Mouse (Mus musculus) heart, adult 2 months (tissue): ENCODE results near the gene Cd164.

Experiments
- CTCF ChIP-seq: fragments of 200-600 bp; IDR thresholded peaks from 2 replicates; pipeline ENCODE4 v1.8.1; 2022; ENCODE audit warnings: antibody characterized with exemption, mild to moderate bottlenecking, moderate library complexity
- POLR2A ChIP-seq: fragments of 200-500 bp; IDR thresholded peaks from 2 replicates; pipeline ENCODE4 v1.6.1; 2011; ENCODE audit warnings: mild to moderate bottlenecking, low read depth, low read length, control low read depth; ENCODE audit not compliant: insufficient read depth

DNA sequence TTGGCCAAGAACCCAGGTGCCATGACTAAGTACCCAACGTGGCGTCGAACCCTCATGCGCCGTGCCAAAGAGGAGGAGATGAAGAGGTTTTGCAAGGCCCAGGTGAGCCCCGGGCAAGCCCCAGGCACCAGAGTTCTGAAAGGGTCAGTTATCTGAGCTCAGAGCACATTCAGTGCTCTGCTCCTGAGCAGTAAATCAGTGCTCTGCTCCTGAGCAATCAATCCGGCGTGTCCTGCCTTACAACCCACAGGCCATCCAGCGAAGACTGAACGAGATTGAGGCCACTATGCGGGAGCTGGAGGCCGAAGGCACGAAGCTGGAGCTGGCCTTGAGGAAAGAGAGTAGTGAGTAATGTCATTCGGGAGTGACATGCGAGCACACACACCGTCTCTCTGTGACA, 33.4 kb upstream of the Cd164 start:
- no peak for TF ChIP-seq CTCF
- TF ChIP-seq POLR2A: no peak
